Mouse (Mus musculus): ENCODE results near the gene Gm12830.

- no peak for TF ChIP-seq POLR2A (IDR thresholded peaks at IDR 0.05; ENCODE audit: borderline replicate concordance, low read depth, low read length)
- TF ChIP-seq CTCF (IDR thresholded peaks at IDR 0.05; ENCODE audit: low read depth, low read length) = no peak
Measured at GRCm38 (mm10) chr4:114858426-114858825, 36.9 kb downstream of the Gm12830 start.

Data from bone marrow macrophage, adult 2 months (primary cell).